Mouse (Mus musculus) brain, embryonic 14.5 days (tissue): ENCODE results near the gene Sim2.

Experiments
- CTCF ChIP-seq: fragments of 200-500 bp; IDR thresholded peaks from 2 replicates; pipeline ENCODE4 v1.5.1; 2012; ENCODE audit warnings: inconsistent platforms, mild to moderate bottlenecking, moderate library complexity, borderline replicate concordance; ENCODE audit not compliant: insufficient read depth, insufficient read length; ENCODE audit errors: extremely low read depth
- POLR2A ChIP-seq: fragments of 200-500 bp; IDR thresholded peaks from 2 replicates; pipeline ENCODE4 v1.6.1; 2012; ENCODE audit warnings: mild to moderate bottlenecking, inconsistent platforms, borderline replicate concordance; ENCODE audit not compliant: poor library complexity, insufficient read depth, insufficient read length, severe bottlenecking; ENCODE audit errors: extremely low read depth

DNA sequence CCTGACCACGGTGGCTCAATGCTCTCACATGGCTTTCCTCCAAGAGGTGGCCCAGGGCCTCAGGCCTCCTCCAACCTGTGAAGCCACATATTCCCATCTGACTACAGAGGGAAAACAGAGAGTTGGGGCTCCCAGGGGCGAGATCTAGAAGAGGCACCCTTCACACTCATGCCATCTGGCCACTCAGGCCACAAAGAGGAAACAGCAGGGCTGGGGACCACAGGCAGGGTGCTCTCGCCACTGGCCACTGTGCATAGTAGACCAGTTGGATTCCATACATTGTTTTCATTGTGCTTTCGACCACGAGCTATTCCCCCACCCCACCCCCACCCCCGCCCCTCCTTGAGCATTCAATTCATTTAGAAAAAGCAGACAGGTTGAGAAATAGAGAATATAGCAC, 77.3 kb downstream of the Sim2 start:
- no peak for TF ChIP-seq CTCF
- no peak for TF ChIP-seq POLR2A
